Mouse (Mus musculus): ENCODE measurements around the gene Olfr325.
"Not testable (repeated sequence)": the region's sequence is repeated elsewhere in the genome, so short reads cannot be mapped to it uniquely, and the experiment has no call there.

Gene Olfr325

GRCm38 (mm10) chr11:58577430-58577829 is at the start of gene Olfr325:
Gene Olfr325 (plus strand): TSS chr11:58577730.
- DNase-seq (ENCODE audit: low spot score in 2 of 2) = no peak

- DNase-seq (ENCODE audit: low spot score in 2 of 2) = not testable (repeated sequence)
Observed at GRCm38 (mm10) chr11:58534736-58535135, 42.8 kb upstream of the Olfr325 start, which contains the start of gene Olfr330. Gene Olfr330 (minus strand): TSS chr11:58534836.

DNA sequence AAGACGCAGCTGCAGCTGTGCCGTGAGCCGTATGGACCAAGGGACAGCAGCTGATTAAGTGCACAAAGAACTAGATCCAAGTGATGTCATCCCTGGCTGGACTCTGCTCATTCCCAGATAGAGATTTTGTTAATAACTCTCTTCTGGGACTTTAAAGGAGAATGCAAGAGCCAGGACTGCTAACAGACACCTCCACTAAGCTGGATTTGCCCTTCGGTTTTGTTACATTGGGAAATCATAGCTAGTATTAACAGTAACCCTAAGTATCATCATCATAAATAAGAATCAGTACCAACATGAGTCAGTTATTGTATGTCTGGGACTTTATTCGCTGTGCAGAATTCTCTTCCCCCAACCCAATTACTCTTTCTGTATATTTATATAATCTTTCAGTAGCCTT is 31.2 kb upstream of the Olfr325 start, which contains the start of gene Olfr329-ps:
Gene Olfr329-ps (minus strand): TSS at position 101 of the 400 bp plus-strand sequence.
- no peak for DNase-seq (ENCODE audit: low spot score in 2 of 2)

- DNase-seq (ENCODE audit: low spot score in 2 of 2) = no peak
Observed at GRCm38 (mm10) chr11:58555536-58555935, 22.0 kb upstream of the Olfr325 start, which contains the start of gene Olfr328. Gene Olfr328 (minus strand): TSS chr11:58555636.

DNA sequence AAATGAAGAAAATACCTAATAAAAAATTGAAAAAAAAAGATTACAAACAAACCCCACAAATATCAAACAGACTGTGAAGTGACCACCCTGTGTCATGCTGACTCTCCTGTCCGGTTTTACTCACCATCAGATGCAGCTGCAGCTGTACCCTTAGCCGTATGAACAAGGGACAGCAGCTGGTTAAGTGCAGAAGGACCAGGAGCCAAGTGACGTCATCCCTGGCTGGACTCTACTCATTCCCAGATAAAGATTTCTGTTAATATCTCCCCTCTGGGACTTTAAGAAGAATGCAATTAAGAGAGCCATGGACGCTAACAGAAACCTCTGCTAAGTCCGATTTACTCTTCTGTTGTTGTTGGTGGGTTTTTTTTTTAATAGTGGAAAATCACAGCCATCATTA is 7.1 kb upstream of the Olfr325 start, which contains the start of gene Olfr224:
Gene Olfr224 (minus strand): TSS at position 149 of the 400 bp plus-strand sequence.
- no peak for DNase-seq (ENCODE audit: low spot score in 2 of 2)

DNA sequence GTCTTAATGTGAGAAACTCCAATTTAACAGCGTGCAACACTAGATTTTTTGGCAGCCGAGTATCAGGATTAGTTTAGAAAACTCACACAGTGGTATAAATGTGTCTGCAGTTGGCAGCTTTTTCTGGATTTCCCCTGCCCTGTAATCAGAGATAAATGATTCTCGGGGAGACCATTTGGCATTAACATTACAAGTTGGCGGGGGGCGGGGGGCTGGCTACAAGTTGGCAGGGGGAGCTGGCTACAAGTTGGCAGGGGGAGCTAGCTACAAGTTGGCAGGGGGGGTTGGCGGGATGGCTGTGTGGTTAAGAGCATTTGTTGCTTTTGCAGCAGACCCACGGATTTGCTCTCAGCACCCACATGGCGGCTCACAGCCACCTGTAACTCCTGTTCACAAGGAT is 1.1 kb downstream of the Olfr325 start:
- no peak for DNase-seq (ENCODE audit: low spot score in 2 of 2)

DNA sequence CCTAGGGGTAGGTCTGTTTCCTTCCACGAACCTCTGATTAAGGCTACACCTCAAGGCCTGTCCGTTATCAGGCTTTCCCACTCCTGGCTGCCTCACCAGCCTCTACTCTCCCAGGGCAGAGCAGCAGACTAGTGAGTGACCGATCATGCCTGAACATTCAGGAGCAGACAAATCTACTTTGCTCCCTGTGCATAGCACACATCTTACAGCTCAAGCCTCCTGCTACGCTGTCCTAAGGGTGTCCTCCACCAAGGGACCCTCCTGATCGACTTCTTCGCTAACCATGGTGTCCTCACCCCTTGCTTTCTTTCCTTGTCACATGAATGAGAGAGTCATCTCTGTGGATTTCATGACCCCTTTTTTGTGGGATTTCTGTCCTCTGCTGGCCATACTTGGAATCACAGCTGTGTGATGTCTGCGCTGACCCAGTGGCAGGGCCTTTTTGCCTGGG is 10.4 kb downstream of the Olfr325 start:
- DNase-seq (ENCODE audit: low spot score in 2 of 2) = peak; percentile 73 to 82

- no peak for DNase-seq (ENCODE audit: low spot score in 2 of 2)
Observed at GRCm38 (mm10) chr11:58588620-58589250, 11.2 kb downstream of the Olfr325 start.

GRCm38 (mm10) chr11:58594814-58595213 is 17.3 kb downstream of the Olfr325 start, which contains the start of gene Olfr324:
Gene Olfr324 (plus strand): TSS chr11:58595114.
- DNase-seq (ENCODE audit: low spot score in 2 of 2) = no peak

DNA sequence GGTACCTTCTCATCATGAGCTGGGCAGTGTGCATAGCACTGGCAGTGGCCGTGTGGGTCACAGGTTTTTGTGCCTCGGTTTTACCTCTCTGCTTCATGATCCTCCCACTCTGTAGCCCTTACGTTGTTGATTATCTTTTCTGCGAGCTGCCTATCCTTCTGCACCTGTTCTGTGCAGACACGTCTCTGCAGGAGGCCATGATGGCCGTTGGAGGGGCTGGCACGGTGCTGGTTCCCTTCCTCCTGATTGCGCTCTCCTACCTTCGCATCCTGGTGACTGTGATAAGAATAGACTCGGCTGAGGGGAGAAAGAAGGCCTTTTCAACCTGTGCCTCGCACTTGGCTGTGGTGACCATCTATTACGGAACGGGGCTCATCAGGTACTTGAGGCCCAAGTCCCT is 20.3 kb downstream of the Olfr325 start:
- DNase-seq (ENCODE audit: low spot score in 2 of 2) = no peak

DNA sequence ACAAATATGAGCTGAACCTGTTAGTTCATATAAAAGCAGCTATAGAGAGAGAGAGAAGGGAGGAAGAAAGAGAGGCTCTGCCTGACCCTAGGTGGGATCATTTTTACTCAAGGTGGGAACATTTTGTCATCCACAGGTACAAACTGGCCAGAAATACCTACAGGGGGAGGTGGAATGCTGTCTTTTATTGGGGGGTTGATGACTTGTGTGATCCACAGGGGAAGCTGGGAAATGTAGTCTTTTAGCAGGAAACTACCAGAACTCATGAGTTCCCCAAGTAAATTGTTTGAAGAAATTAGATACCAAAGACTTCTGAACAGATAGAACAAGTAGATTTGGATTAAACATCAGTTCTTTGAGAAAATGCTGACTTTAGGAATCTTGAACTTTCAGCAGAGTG is 24.5 kb downstream of the Olfr325 start:
- DNase-seq (ENCODE audit: low spot score in 2 of 2) = no peak

- no peak for DNase-seq (ENCODE audit: low spot score in 2 of 2)
Observed at GRCm38 (mm10) chr11:58602800-58603560, 25.4 kb downstream of the Olfr325 start.

GRCm38 (mm10) chr11:58604688-58605087 is 27.2 kb downstream of the Olfr325 start:
- no peak for DNase-seq (ENCODE audit: low spot score in 2 of 2)

GRCm38 (mm10) chr11:58605228-58605627 is 27.7 kb downstream of the Olfr325 start:
- DNase-seq (ENCODE audit: low spot score in 2 of 2) = no peak

DNA sequence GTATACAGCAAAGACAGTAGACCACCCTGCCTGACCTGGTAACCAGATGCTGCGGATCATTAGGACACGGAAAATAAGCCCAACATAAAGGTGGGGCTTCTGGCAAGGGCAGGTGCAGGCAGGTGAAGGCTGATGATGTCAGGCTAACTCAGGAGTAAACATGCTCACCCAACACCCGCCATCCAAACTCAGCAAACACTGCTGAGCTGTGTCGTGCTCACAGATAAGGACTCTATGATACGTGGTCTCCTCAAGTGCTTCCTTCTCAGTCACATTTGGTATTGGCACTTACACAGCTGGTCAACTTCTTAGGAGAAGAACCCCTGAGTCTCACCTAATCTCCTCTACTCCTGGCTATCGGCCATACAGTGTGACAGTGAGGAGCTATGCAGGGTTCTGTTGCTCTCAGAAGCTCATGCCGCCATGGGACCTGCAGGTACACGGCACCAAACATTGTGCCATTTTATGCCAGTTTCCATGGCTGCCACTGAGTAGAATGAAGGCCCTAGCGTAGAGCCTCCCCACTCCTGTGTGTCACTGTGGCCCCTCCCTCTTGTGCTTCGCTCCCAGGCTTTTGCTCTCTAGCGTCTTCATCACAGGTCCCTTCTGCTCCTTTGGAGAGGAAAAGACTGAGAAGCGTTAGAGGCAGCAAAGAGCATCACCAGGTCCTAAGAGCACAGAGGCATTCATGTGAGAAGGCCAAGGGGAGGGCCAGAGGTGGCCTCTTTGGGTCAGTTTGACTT is 28.8 kb downstream of the Olfr325 start:
- no peak for DNase-seq (ENCODE audit: low spot score in 2 of 2)

DNA sequence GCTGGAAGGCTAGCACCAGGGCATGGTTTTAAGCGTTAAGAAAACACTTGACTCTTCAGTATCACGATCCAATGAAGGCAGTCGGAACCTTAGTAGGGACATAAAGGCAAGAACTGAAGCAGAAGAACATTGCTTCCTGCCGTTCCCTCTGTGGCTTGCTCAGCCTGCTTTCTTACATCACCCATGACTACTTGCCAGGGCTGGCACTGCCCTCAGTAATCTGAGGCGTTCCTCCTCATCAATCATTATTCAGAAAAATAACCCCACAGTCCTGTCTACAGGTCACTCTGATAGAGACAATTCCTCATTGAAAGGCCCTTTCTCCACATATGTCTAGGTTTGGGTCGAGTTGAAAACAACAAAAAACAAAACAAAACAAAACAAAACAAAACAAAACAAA is 29.5 kb downstream of the Olfr325 start:
- no peak for DNase-seq (ENCODE audit: low spot score in 2 of 2)

DNA sequence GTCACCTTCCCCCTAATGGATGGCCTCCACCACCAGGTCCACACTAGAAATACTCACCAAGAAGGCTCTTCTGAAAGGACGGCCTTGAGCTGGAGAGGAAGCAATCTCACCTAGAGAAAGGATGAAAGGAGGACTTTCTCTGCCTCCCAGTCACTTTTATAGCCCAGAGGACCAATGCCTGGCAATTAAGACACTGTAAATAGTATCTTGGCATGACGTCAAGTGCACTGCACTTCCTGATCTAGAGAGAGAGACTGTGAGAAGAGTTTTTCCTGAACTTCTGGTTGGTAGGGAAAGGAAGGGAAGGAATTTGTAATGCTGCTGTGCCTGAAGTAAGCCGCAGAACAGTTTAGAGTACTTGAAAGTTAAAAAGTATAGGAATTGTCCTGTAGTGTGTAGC is 35.8 kb downstream of the Olfr325 start:
- no peak for DNase-seq (ENCODE audit: low spot score in 2 of 2)

- no peak for DNase-seq (ENCODE audit: low spot score in 2 of 2)
Observed at GRCm38 (mm10) chr11:58614526-58614925, 37.0 kb downstream of the Olfr325 start.

- no peak for DNase-seq (ENCODE audit: low spot score in 2 of 2)
Observed at GRCm38 (mm10) chr11:58615975-58616374, 38.4 kb downstream of the Olfr325 start, which contains the start of gene 2210407C18Rik. Gene 2210407C18Rik (minus strand): TSS chr11:58616075.

DNA sequence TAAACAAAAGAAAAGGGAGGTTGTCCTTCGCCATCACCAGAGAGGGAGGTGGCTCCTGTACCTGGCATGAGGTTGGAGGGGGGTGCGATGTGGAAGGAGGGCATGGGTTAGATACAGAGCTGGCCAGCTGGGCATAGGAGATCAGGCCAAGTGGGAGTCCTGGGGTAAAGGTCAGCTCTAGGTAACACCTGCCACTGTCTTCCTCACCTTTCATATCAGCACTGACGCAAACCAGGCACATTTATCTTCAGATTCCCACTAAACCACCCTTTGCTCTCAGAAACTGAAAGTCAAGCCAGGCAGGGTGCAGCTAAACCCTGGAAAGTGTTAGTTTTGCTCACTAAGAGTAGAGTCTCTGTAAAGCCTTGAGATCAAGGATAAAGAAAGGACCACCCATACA is 40.8 kb downstream of the Olfr325 start:
- no peak for DNase-seq (ENCODE audit: low spot score in 2 of 2)

DNA sequence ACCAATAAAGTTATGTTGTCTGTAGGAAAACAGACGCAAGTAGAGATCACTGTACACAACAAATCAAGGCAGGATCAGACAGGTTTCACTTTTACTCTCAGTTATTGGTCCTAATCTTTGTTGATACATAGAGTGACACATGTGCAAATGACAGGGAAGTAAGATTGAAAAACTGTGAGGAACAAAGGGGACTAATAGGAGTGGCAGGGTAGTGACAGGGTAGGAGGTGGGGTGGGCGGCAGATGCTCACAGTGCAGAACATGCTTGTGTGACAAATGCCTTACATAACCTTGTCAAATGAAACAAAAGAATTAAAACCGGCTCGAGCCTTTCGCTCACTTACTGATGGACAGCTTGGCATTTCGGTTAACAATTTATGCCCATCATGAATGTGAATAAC is 41.3 kb downstream of the Olfr325 start:
- no peak for DNase-seq (ENCODE audit: low spot score in 2 of 2)

DNA sequence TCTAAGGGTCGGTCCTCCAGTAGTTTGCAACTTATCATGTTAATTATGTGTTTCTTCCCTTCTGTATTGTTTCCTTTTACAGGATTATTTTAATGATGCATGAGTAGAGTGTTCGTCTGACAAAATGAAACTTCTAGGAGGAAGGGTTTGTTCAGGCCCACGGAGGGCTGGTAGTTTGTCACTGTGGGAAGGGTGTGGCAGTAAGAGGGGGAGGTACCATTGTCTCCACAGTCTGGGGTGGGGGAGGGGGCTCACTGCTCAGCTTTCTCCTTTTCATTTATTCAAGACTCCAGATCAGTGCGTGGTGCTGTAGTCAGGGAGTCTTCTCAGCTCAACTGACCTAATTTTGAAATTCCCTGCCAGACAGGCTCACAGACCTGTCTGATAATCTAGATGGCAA is 48.6 kb downstream of the Olfr325 start:
- DNase-seq (ENCODE audit: low spot score in 2 of 2) = no peak
